Mouse (Mus musculus) thymus, adult 18-20 months (tissue): Measurements from ENCODE around the gene Mbd6.

Experiments
- DNase-seq, 2 experiments: peaks; one replicate each; pipeline ENCODE4 v3.0.0; 2022; ENCODE audit warnings: mixed read lengths in 2 of 2

Gene Mbd6

GRCm38 (mm10) chr10:127261706-127262547 is 26.9 kb downstream of the Mbd6 start:
- DNase-seq = no peak

DNA sequence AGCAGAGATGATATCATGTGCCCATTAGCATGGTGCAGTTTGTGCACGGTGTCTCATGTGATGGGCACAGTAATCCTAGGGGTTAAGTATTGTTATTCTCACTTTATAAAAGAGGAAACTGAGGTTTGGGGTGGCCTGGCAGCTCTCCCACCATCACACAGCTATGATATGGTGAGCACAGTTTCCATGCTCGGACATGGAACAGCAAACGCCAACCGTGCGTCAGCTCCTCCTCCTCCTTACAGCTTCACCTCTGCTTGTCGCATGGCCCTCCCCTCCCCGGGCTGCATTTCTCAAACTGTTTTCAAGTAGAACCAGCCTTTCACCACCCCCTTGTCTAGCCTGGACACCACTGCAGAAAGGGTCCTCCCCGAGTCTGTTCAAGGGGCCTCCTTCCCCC is 30.3 kb downstream of the Mbd6 start:
- no peak for DNase-seq

DNA sequence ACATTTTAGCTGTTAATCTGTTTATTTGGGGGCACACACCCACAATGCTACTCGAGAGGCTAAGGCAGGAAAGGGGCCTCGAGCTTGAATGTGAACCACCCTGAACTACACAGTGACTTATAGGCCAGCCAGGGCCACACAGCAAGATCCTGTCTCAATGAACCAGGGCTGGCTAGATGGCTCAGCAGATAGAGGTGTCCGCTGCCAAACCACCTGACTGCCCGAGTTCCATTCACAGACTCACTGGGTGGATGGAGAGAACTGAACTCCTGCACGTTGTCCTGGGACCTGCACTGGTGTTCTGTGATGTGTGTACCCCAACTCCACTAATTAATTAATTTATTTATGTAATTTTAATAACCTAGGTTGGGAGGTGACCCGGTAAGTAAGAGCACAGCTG is 31.0 kb downstream of the Mbd6 start:
- DNase-seq = no peak

DNA sequence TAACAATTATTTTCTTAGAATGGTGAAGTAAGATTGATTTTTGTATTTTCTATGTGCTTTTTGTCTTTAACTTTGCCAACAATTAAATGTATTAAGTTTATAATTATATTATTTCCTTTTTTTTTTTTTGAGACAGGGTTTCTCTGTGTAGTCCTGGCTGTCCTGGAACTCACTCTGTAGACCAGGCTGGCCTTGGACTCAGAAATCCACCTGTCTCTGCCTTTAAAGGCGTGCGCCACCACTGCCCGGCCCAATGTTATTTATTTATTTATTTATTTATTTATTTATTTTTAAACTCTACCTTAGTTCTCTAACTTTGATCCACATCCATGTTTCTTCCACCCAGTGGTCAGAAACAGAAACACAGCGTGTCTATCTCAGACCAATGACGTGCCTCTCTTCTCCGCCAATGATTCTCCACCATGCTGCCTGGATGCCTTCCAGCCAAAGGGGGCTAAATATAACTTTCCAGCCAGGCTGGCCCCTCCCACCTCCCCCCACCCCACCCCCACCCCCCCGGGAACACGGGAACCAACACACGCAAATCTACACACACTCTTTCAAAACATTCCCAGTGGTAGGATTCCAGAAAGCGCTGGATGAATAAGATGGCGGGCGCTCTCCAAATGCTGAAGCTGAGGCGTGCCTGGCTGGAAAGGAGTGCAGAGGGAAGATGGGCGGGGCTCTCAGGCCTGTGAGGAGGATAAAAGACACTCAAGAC is 33.0 kb downstream of the Mbd6 start:
- DNase-seq = no peak

- no peak for DNase-seq
Measured at GRCm38 (mm10) chr10:127250810-127251209, 38.0 kb downstream of the Mbd6 start.

DNA sequence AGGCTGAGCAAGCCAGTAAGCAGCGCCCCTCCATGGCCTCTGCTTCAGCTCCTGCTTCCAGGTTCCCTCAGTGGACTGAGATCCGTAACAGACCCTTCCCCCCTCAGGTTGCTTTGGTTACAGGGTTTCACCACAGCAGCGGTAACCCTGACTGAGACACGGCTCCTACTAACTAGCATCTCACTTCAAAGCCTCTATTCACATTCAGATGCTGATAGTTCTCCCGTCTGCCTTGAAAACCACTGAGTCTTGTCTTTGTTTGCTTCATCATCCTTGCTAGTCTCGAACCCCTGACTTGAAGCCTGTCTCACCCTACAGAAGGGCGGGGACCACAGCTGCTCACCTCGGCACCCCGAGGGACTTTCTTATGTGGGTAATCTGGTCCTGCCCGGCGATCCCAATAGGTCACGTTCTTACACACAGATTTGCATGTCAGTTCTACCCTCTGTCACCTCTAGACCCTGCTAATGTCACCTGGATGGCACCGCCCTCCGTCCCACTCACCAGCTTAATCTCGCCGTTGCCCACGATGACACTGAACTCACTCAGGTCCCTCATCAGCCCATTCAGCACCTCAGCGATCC is 50.5 kb downstream of the Mbd6 start:
- DNase-seq = no peak

DNA sequence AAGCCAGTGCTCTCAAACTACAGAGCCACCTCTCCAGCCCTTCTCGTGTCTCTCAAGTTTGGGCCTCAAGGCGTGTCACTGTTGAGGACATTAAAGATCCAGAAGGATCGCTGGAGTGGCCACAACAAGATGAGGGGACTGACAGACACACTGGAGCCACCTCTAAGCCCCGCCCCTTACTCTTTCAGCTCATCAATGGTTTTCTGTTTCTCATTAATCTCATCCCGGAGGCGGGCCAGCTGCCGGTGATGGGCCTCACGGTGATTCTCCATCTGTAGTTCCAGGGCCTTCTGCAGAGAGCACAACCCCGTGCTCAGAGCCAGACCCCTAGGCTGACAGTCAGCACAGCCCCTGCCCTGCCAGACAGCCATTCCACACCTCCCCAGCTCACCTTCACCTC is 52.3 kb downstream of the Mbd6 start:
- no peak for DNase-seq

GRCm38 (mm10) chr10:127233141-127233540 is 55.7 kb downstream of the Mbd6 start:
- no peak for DNase-seq
